In the genomic region with DNA sequence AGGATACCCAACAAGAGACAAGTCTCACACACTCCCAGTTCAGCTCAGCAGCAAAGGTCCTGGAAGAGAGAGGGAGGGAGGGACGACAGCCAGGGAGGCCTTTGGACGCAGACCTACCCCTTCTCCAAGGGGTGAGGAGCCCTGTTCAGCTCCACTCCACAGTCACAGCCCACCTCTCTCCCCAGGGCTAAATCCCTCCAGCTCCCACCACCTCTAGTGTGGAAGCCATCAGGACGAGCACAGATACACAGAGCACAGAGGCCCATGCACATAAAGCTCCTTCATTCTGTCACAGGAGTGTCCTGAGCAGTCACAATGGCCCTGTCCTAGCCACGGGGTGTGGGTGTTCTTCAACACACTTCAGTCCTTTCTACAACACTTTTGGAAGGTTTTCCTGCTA, we compare ENCODE assay signal across 8 mouse cellular contexts.
DNase-seq lines count a peak whose midpoint lies in the region; ATAC-seq and TF ChIP-seq lines count a peak whose summit lies in the region.

No protein-coding gene starts in this region.

- peaks cover 95% of the 10 kb centered on the region for H3K4me1 ChIP-seq in forebrain, embryonic 10.5 days
- peaks cover 80% of the 10 kb centered on the region for H3K4me1 ChIP-seq in limb, embryonic 10.5 days
- H3K4me1 ChIP-seq in neural tube, embryonic 13.5 days (replicated peaks) = peaks cover 92% of the 10 kb centered on the region

- ATAC-seq in neural tube, embryonic 13.5 days (ENCODE audit: low read depth) = no peak
- ATAC-seq in frontal cortex, adult (ENCODE audit: low TSS enrichment) = no peak

- WGBS in forebrain, embryonic 10.5 days = 29% methylated on average over 4 of the region's 4 CpGs
- 32% methylated on average over 4 of the region's 4 CpGs for WGBS in limb, embryonic 10.5 days
- WGBS in neural tube, embryonic 13.5 days = 19% methylated on average over 4 of the region's 4 CpGs

- peak overlapping the region; percentile 78 for H3K9ac ChIP-seq in neural tube, embryonic 13.5 days

- TF ChIP-seq CTCF in layer of hippocampus, adult 2 months (conservative IDR thresholded peaks at IDR 0.05) = no peak

- no peak for DNase-seq in layer of hippocampus, adult 2 months (ENCODE audit: low spot score in 2 of 2)
- DNase-seq in layer of hippocampus, postnatal 36 days = no peak
- DNase-seq in forebrain, embryonic 10.5 days (ENCODE audit: extremely low spot score, low spot score) = no peak
- no peak for DNase-seq in limb, embryonic 10.5 days (ENCODE audit: low spot score)
- DNase-seq in urinary bladder, postnatal 4 days (ENCODE audit: low spot score in 2 of 2) = no peak
- no peak for DNase-seq in urinary bladder, postnatal 10 days (ENCODE audit: low spot score)

- peaks cover 27% of the 10 kb centered on the region for H3K36me3 ChIP-seq in forebrain, embryonic 10.5 days (replicated peaks)
- peaks cover 24% of the 10 kb centered on the region for H3K36me3 ChIP-seq in limb, embryonic 10.5 days
- peaks cover 6% of the 10 kb centered on the region; the same call in 1 of the 2 replicates for H3K36me3 ChIP-seq in neural tube, embryonic 13.5 days

- no peak overlapping the region for H3K4me3 ChIP-seq in layer of hippocampus, adult 2 months
- H3K4me3 ChIP-seq in forebrain, embryonic 10.5 days = no peak overlapping the region; the same call in 1 of the 2 replicates
- H3K4me3 ChIP-seq in limb, embryonic 10.5 days = no peak overlapping the region
- no peak overlapping the region for H3K4me3 ChIP-seq in neural tube, embryonic 13.5 days

- H3K9me3 ChIP-seq in forebrain, embryonic 10.5 days = no peaks in the 10 kb centered on the region
- no peaks in the 10 kb centered on the region for H3K9me3 ChIP-seq in limb, embryonic 10.5 days (replicated peaks)
- no peaks in the 10 kb centered on the region for H3K9me3 ChIP-seq in neural tube, embryonic 13.5 days

- H3K4me2 ChIP-seq in neural tube, embryonic 13.5 days = 0 out of 2 replicates have a peak overlapping the region, but pooled peaks have one; percentile 71

- H3K27me3 ChIP-seq in forebrain, embryonic 10.5 days (ENCODE audit: poor library complexity, severe bottlenecking) = no peaks in the 10 kb centered on the region
- no peaks in the 10 kb centered on the region for H3K27me3 ChIP-seq in limb, embryonic 10.5 days (ENCODE audit: low read depth, poor library complexity, severe bottlenecking)
- no peaks in the 10 kb centered on the region for H3K27me3 ChIP-seq in neural tube, embryonic 13.5 days

- peak overlapping the region; percentile 98 for H3K27ac ChIP-seq in layer of hippocampus, adult 2 months
- H3K27ac ChIP-seq in forebrain, embryonic 10.5 days = peak overlapping the region; percentile 97
- H3K27ac ChIP-seq in limb, embryonic 10.5 days = peak overlapping the region; percentile 94
- H3K27ac ChIP-seq in neural tube, embryonic 13.5 days (replicated peaks) = peak overlapping the region; percentile 96
